Mouse (Mus musculus) stomach, postnatal 0 days (tissue): Measurements from ENCODE around the gene 1700066M21Rik. TPM values are rescaled to one million over a fixed set of nuclear protein-coding genes. Genes with fewer than 3 reads are reported as not detected.
A peak's percentile ranks its signal among the peaks of the same experiment; 100 is the strongest.

Experiments
- ATAC-seq: fragments of 200-750 bp; cut with Nextera tagmentation; 2 replicates; pipeline ENCODE4 v1.8.0; 2017; ENCODE audit not compliant: low FRiP score, low TSS enrichment
- DNase-seq: peaks from one replicate; pipeline ENCODE4 v3.0.0-alpha.2; 2016; ENCODE audit warnings: low spot score
- H3K27ac ChIP-seq: fragments of 300-500 bp; sonication (generic); replicated peaks from 2 replicates; pipeline ENCODE4 v1.5.1; 2014; ENCODE audit warnings: mild to moderate bottlenecking, control low read depth
- H3K27me3 ChIP-seq: fragments of 300-500 bp; sonication (generic); 2 replicates; pipeline ENCODE4 v1.6.1; 2014; ENCODE audit warnings: low read length; ENCODE audit not compliant: control insufficient read depth, insufficient read depth
- H3K36me3 ChIP-seq: fragments of 300-500 bp; sonication (generic); 2 replicates; pipeline ENCODE4 v1.6.1; 2014; ENCODE audit warnings: low read length, mixed read lengths; ENCODE audit not compliant: control insufficient read depth, insufficient read depth
- H3K4me1 ChIP-seq: fragments of 300-500 bp; sonication (generic); replicated peaks from 2 replicates; pipeline ENCODE4 v1.6.1; 2014; ENCODE audit warnings: antibody characterized with exemption; ENCODE audit not compliant: control insufficient read depth, insufficient read depth
- H3K4me2 ChIP-seq: fragments of 300-500 bp; sonication (generic); replicated peaks from 2 replicates; pipeline ENCODE4 v1.6.1; 2014; ENCODE audit warnings: low read depth, mild to moderate bottlenecking, control low read depth, moderate library complexity
- H3K4me3 ChIP-seq: fragments of 300-500 bp; sonication (generic); 2 replicates; pipeline ENCODE4 v1.5.1; 2014; ENCODE audit warnings: low read depth, low read length, control low read depth
- H3K9ac ChIP-seq: fragments of 300-500 bp; sonication (generic); 2 replicates; pipeline ENCODE4 v1.6.1; 2014; ENCODE audit warnings: mild to moderate bottlenecking, low read length, control low read depth, mixed read lengths
- H3K9me3 ChIP-seq: fragments of 300-500 bp; sonication (generic); 2 replicates; pipeline ENCODE4 v1.6.1; 2016; ENCODE audit warnings: low read length; ENCODE audit not compliant: control insufficient read depth
- CTCF ChIP-seq: IDR thresholded peaks from 2 replicates; pipeline ENCODE4 v1.5.1; 2016; ENCODE audit warnings: antibody characterized with exemption, low read depth, mild to moderate bottlenecking, moderate library complexity
- EP300 ChIP-seq: optimal IDR thresholded peaks from 2 replicates; pipeline ENCODE3; 2016; ENCODE audit warnings: antibody characterized with exemption
- WGBS: fragments of 180-500 bp; shearing (Covaris S2); extraction: QIAGEN DNeasy Blood & Tissue Kit; methylation state at CpG from one replicate; pipeline ENCODE4 v1.1.7; 2014; 5-methylcytosine and 5-hydroxymethylcytosine counted together
- polyA plus RNA-seq: library from polyadenylated mRNA; unstranded; fragments of >200 nt; fragmentation: Nextera tagmentation; extraction: Ambion mirVana; gene quantifications from 2 replicates; pipeline ENCODE4 v1.2.1, GENCODE M21; 2015

The 1700066M21Rik gene
- polyA plus RNA-seq, 1 experiment from 2014 or later: 7.5 TPM

DNA sequence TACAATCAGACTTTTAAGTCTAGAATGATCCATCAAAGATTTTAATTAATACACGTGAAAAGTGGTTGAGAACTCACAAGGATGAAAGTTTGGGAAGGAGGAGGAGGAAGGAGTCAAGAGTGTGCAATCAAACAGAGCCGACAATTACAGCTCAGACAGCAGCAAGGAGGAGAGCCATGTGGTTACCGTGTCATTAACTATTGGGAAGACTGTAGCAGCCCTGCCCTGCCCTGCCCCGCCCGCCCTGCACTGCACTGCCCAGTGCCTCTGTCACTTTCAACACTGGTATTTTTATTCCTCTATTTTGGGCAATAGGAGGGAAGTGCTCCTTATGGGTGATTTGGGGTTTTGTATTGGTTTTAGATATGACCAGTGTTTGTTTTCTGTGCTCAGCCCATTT, 42.2 kb upstream of the 1700066M21Rik start:
- Histone ChIP-seq H3K4me3 (no peak overlapping the region), H3K27me3 (no peaks in the 10 kb centered on the region), H3K36me3 (no peaks in the 10 kb centered on the region), H3K27ac (no peak overlapping the region), H3K9ac (no peak overlapping the region), H3K4me2 (no peak overlapping the region), H3K9me3 (no peaks in the 10 kb centered on the region), H3K4me1 (no peaks in the 10 kb centered on the region)
- TF ChIP-seq CTCF (no peak), EP300 (no peak)
- DNase-seq (no peak), ATAC-seq (no peak)
- 77% methylated on average over 5 of the region's 5 CpGs for WGBS

DNA sequence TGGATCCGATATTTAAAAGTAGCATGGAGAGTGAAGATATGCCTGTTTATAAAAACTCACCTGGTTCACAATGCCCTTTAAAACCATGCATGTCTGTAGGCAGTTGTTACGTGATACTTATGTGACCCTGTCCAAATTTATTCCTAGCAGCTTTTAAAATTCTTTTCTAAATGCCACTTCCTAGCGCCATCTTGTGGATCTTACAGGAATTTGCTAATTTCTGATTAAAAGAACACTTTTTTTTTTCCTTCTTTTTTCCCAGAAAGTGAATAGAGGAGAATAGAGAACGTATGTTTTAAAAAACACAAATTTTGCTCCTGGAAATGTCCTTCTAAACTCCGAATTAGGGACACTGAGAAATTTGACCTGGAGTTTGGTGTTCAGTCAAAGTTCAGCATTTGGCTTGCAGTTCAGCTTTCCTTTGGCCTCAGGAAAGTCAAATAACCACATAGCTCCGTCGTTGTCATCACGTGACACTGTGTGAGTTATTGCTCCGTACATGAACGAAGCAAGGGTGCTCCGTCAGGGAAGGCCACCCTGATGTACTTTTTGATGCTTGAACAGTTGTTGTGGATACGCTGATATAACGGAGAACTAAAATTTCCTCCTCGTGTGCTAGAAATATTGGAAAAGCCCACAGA, 38.1 kb upstream of the 1700066M21Rik start:
- H3K27ac ChIP-seq: no peak overlapping the region
- DNase-seq (no peak), ATAC-seq (no peak)
- no peaks in the 10 kb centered on the region for H3K9me3 ChIP-seq
- no peaks in the 10 kb centered on the region for H3K27me3 ChIP-seq
- no peak overlapping the region for H3K4me3 ChIP-seq
- H3K9ac ChIP-seq: no peak overlapping the region
- no peaks in the 10 kb centered on the region for H3K36me3 ChIP-seq
- WGBS: 36% methylated on average over 14 of the region's 14 CpGs
- H3K4me1 ChIP-seq: no peaks in the 10 kb centered on the region
- no peak for TF ChIP-seq EP300
- TF ChIP-seq CTCF: peak; percentile 72
- H3K4me2 ChIP-seq: no peak overlapping the region

DNA sequence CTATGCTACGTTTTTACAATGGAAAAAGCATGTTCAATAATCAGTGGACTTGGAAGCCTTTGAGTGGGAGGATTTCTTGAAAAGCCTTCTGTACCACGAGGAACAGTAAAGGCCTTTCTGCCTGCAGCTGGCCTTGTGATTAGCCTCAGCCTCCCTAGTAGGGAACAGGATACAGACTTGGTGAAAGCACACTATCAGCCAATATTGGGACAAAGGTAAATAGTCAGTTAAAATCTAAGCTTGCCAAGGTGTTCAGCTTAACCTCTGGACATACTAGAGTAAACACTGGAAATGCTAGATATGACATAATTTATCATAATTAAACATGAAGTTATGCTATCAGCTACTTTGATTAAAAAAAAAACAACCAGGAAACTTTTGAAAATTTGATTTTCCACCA, 36.2 kb upstream of the 1700066M21Rik start:
- H3K4me3 ChIP-seq: no peak overlapping the region
- no peak overlapping the region for H3K27ac ChIP-seq
- no peaks in the 10 kb centered on the region for H3K4me1 ChIP-seq
- H3K27me3 ChIP-seq: no peaks in the 10 kb centered on the region
- no peak overlapping the region for H3K9ac ChIP-seq
- no peak overlapping the region for H3K4me2 ChIP-seq
- no peaks in the 10 kb centered on the region for H3K9me3 ChIP-seq
- TF ChIP-seq EP300 (no peak), CTCF (no peak)
- WGBS: 36% methylated on average over 2 of the region's 2 CpGs
- peak; percentile 47; the same call in 1 of the 2 replicates for ATAC-seq
- no peaks in the 10 kb centered on the region for H3K36me3 ChIP-seq
- DNase-seq: no peak

DNA sequence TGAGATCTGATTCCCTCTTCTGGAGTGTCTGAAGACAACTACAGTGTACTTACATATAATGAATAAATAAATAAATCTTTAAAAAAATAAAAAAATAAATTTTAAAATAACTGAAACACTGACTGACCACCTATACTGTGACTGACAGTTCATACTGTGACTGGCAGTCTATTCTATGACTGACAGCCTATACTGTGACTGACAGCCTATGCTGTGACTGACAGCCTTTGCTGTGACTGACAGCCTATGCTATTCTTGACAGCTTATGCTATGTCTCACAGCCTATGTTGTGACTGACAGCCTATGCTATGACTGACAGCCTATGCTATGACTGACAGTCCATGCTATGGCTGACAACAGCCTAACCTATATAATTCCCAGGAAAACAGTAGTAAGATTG, 29.9 kb upstream of the 1700066M21Rik start:
- no peaks in the 10 kb centered on the region for H3K36me3 ChIP-seq
- H3K9me3 ChIP-seq: no peaks in the 10 kb centered on the region
- H3K27ac ChIP-seq: no peak overlapping the region
- no peaks in the 10 kb centered on the region for H3K27me3 ChIP-seq
- DNase-seq: no peak
- no peak for ATAC-seq
- no peak overlapping the region for H3K4me2 ChIP-seq
- H3K4me3 ChIP-seq: no peak overlapping the region
- H3K4me1 ChIP-seq: no peaks in the 10 kb centered on the region
- TF ChIP-seq CTCF: no peak
- no peak for TF ChIP-seq EP300
- no peak overlapping the region for H3K9ac ChIP-seq

DNA sequence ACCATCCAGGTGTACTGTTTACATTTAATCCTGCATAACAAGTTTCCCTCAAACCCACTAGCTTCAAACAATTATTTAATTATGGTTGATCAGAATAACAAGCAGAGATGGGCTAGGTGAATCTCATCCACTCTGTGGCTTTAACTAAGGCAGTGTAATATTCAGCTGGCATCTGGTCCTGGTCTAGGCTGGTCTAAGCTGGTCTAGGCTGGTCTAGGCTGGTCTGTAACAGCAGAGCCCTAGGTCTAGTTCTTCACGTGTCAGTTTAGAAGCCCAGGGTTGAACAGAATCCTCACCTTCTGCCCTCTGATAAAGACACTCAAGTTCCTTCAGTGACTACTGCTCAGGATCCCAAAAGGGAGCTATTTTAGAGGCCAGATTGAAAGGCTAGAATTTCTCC, 25.5 kb upstream of the 1700066M21Rik start:
- Histone ChIP-seq H3K4me1 (no peaks in the 10 kb centered on the region), H3K4me3 (no peak overlapping the region), H3K9me3 (no peaks in the 10 kb centered on the region), H3K27ac (no peak overlapping the region), H3K27me3 (no peaks in the 10 kb centered on the region), H3K4me2 (no peak overlapping the region), H3K9ac (no peak overlapping the region), H3K36me3 (no peaks in the 10 kb centered on the region)
- 68% methylated on average over 1 of the region's 1 CpGs for WGBS
- TF ChIP-seq CTCF: no peak
- no peak for TF ChIP-seq EP300
- no peak for ATAC-seq
- no peak for DNase-seq

DNA sequence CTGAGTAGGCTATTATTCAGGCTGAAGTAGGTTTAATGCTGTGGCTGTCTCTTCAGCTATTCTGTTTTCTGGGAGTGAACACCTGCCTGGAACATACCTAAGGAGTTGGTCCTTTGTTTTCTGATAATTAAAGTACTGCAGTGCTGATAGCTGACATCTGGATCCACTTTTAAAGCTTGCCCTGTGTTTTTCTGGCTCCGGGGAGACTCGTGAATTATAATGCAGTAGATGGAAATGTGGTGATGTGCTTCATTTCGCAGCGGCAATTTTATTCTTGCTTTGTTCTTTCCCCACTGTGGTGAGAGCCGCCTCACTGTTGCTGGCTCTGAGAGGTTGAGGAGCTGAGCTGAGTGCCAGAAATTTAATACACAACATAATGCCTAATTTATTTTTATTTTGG, 18.9 kb upstream of the 1700066M21Rik start:
- TF ChIP-seq CTCF (no peak), EP300 (no peak)
- no peak for DNase-seq
- no peak overlapping the region for H3K9ac ChIP-seq

More for the DNA sequence above, 18.9 kb upstream of the 1700066M21Rik start:
- Histone ChIP-seq H3K27ac (no peak overlapping the region), H3K27me3 (no peaks in the 10 kb centered on the region), H3K4me1 (no peaks in the 10 kb centered on the region), H3K4me2 (no peak overlapping the region), H3K36me3 (no peaks in the 10 kb centered on the region), H3K4me3 (no peak overlapping the region), H3K9me3 (no peaks in the 10 kb centered on the region)
- ATAC-seq: no peak
- 90% methylated on average over 5 of the region's 5 CpGs for WGBS
